Mouse (Mus musculus) kidney, adult 18-20 months (tissue): ENCODE data around the gene Fxyd1.

ENCODE experiments used
- DNase-seq: peaks from one replicate; pipeline ENCODE4 v3.0.0; 2021

Gene Fxyd1

GRCm38 (mm10) chr7:31051321-31052021 is 5.5 kb downstream of the Fxyd1 start, which contains the start of gene Fxyd7:
Gene Fxyd7, minus strand, starts transcription at chr7:31051467.
- DNase-seq, result no peak

DNA sequence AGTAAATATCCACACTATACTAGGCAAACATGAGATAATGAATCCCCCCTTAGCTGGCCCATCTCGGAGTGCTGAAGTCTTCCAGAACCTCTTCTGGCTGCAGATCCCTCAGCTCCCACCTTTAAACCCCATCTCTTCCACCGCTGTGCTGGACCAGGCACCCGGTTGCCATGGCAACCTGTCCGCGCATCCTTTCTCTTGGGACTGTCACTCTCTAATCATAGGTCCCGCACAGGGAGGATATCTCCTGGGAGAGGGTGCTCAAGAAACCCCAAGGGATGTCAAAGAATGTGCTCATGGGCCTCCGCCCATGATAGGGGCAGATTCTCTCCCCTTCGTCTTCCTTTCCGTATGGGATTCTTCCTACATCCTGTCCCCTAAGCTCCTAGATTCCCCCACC is 6.1 kb downstream of the Fxyd1 start:
- no peak for DNase-seq

GRCm38 (mm10) chr7:31050487-31050886 is 6.5 kb downstream of the Fxyd1 start:
- DNase-seq, result no peak

DNA sequence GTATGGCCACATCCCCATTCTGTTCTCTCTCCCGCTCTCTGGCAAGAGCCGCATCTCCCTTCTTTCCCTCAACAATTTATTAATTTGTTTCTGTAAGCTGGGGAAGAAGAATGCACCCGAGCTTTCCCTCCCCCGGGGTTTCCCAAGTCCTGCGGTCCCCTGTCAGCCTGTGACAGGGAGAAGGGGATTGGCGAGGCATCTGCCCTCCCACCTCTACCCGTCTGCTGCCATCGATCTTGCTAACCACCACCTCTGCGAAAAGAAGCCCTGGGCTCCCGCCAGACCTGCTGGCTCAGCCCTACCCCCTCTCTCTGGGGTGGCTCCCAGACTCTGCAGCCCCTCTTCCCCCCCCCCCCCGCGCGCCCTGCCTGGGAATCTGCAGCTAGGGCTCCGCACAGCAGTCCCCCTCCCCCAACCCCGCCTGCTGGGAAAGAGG is 7.1 kb downstream of the Fxyd1 start:
- no peak for DNase-seq

DNA sequence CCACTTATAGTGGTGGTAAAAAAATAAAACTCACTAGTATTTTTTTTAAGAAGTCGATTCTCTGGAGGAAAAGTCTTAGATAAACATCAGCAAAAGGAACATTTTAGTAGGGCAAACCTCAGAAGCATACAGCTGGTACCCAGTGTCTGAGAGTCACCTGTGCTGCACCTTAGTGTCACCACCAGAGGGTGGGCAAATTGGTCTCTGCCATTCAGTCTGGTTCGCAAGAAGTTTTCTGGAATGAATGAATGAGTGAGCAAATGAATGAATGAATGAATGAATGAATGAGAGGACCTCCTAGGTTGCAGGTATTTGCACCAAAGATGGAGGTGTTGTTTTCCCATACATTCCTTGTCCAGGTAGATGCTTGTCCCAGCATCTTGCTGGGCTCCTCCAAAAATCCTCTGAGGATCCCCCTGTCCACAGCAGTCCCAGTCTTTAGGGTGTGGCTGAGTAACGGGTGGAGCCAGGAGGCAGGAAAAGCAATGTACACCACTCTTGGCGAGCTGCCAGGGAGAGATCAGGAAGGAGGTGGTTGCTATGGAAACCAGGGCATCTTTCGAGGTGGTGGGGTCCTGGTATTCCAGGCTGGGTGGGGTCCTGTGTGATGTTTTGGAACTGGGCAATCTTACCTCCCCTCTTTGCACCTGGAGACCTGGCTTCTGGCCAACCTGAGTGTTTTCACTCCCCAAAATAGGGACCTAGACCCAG is 7.7 kb downstream of the Fxyd1 start:
- DNase-seq, result no peak

DNA sequence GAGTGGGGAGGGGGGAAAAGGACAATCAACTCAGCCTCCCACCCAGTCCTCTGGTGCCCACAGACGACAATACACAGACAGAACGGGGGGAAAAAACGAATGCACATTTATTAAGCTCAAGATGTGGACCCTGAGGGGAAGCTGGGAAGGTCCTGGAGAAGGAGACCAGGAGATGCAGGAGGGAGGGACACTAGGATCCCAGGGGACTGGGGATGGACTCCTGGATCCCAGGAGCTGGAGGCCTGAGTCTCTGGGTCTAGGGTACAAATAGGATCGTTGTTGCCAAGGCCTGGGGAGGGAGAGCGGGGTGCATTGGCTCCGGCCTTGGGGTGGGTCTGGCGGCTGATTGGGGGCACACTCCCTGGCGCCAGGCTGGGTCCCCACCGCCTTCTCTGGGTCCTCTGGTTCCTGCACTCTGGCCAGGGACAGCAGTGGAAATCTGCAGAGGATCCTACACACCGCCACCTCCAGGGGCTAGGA is 14.5 kb downstream of the Fxyd1 start, which contains the start of gene Fxyd5:
TSS of gene Fxyd5 (minus strand) at position 51 of the 480 bp plus-strand sequence.
- no peak for DNase-seq

GRCm38 (mm10) chr7:31041662-31042315 is 15.2 kb downstream of the Fxyd1 start:
- DNase-seq, result peak; percentile 53

DNA sequence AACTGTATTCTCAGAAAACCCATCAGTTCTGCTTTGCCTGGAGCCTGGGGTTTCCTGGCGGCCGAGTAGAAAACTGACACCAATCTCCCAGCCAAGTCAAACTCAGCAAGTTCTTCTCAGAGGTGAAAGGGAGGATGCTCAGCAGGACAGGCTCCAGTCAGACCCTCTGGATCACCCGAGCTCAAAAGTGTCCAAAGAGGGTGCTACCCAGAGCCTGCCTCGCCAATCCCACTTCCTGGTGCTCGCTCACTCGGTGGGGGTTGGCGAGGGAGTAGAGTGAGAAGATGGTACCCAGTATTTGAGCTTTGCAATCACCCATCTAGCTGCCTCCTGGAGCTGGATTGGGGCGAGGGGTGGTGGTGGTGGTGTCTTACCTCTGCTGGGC is 16.0 kb downstream of the Fxyd1 start:
- no peak for DNase-seq

GRCm38 (mm10) chr7:31040281-31041022 is 16.5 kb downstream of the Fxyd1 start:
- no peak for DNase-seq

DNA sequence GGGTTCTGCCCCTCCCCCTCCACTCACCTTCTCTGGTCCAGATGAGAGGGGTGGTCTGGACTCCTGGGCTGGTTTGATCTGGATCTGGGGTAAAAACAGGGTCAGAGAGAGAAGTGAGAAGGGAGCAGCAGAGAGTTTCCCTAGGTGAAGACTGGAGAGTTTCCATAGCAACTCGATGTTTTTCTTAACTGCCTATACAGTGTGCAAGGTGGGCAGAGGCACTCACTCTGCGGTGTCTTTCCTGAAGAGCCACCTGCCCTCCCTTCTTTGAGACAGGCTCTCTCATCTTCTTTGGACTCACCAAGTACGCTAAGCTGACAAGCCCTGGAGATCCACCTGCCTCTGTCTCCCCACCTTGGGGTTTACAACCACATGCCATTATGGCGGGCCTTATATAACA is 18.0 kb downstream of the Fxyd1 start:
- DNase-seq, result no peak

DNA sequence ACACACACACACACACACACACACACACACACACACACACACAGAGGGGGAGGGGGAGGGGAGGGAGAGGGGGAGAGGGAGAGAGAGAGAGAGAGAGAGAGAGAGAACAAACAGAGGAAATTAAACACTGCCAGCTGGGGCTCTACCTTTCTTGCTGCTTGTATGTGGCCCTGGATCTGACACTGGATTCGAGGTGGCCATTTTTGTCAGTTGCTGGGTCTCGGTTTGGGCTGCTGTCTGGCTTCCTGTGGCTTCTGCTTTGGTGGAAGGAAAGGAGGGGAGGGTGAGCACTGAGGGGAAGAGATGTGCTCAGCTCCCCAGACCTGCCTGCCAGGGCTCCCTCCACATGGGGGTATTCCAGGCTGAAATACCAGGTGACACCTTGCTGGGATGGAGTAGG is 19.3 kb downstream of the Fxyd1 start:
- no peak for DNase-seq

DNA sequence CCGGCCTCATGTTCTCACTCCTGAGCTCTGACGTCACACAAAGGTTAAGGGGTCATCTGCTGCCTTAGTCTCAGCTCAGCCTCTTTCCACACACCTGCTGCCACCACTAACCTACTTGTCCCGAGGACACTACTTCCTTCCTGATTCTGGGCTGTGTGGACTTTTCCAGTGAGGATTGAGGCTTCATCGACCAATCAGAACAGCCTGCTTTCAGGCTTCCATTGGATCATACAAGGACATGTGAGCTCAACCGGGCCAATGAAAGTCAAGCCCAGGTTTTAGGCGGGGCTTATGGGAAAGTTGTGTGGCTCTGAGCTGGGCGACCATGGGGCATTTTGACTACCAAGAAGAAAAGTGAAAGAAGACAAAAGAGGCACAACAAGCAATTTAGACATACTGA is 20.1 kb downstream of the Fxyd1 start:
- DNase-seq, result no peak

GRCm38 (mm10) chr7:31035291-31035690 is 21.7 kb downstream of the Fxyd1 start:
- no peak for DNase-seq

DNA sequence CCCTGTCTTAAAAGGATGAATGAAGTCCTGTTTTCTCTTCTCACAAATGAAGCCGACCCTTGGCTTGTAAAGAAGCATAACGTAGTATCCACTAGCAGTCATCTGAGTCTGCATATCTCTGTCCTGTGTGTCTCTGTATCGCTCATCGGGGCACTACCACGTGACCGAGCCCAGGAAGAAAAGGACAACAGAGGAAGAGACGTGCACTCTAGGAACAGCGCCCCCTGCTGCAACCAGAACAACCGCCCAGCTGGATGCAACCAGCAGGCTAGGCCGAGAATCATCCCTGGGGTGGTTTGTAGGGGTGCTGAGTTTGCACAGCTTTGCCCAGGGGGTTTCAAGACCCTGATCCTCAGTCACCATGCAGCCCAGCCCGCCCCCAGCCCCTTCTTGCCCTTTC is 22.2 kb downstream of the Fxyd1 start:
- no peak for DNase-seq

GRCm38 (mm10) chr7:31033409-31034165 is 23.4 kb downstream of the Fxyd1 start:
- no peak for DNase-seq

GRCm38 (mm10) chr7:31031731-31032130 is 25.3 kb downstream of the Fxyd1 start:
- DNase-seq, result no peak

DNA sequence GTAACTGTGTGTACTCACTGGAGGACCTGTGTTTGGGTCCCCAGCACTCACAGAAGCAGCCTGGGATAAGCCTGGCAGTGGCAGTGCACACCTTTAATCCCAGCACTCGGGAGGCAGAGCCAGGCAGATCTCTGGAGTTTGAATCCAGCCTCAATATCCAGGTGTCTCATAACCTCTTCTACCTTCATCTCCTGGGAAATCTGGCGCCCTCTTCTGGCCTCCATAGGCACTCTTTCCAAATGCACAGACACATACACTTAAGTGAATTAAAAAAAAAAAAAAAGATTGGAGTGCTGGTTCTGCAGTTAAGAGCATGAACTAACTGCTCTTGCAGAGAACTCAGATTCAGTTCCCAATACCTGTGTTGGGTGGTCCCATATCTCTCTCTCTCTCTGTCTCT is 26.3 kb downstream of the Fxyd1 start:
- DNase-seq, result no peak

DNA sequence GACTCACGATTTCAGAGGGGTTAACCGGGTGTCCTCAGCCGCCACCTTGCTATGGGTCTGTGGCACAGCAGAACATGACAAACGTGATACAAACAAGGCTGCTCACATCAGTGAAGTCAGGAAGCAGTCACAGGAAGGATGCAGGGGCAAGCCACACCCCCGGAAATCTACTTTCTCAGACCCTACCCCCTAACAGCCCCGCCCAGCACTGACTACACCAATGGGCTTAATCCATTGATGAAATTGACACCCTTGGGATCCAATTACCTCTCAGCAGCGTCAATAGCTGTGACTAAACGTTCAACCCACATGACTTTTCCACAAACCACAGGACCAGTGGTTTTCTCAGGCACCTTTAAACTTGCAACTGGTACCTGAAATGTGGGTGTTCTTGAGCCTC is 28.4 kb downstream of the Fxyd1 start:
- no peak for DNase-seq

GRCm38 (mm10) chr7:31017104-31017901 is 39.7 kb downstream of the Fxyd1 start:
- DNase-seq, result no peak

DNA sequence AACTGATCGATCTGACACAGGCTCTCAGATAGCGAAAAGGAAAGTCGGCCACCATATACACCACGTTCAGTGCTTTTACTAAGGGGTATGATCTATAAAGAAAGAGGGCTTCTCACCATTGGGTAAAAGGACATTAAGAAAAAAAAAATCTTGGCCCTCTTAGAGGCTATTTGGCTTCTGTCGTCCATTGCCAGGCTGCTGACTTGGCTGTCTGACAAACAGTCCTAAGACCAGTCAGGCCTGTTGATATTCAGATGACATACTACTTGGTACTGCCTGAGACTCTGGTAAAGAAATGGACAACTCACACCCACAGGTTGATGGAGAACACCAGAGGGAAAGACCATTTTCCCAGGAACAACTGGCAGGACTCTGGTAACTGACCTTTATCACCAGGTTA is 44.0 kb downstream of the Fxyd1 start:
- no peak for DNase-seq

DNA sequence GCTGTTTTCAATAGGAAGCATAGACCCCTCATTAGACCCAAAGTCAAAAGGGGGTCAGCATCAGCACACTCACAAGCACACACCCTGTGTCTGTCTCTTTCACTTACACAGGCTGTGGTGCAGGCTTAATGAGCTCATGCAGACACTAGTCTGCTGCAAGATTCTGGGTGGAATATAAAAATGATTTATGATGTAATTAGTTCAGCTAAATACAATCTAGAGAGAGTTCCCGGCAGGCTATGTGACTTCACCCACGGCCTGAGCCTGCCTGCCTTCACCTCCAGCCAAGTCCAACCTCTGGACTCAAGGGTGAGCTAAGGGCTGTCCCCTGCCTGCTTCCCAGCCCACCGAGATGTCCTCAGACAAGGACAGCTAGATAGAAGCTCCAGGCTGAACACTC is 48.1 kb downstream of the Fxyd1 start:
- no peak for DNase-seq
